Comparison of ENCODE assay signal across 18 mouse cellular contexts in genomic region chr6:97699054-97699751, GRCm38 (mm10).
A peak's percentile ranks its signal among the peaks of the same experiment; 100 is the strongest.
DNase-seq lines count a peak whose midpoint lies in the region; ATAC-seq and TF ChIP-seq lines count a peak whose summit lies in the region.
"Had no signal": no experiment of that assay in that cellular context is flagged by ENCODE, and none has a peak within 500 bp of the region (broad histone marks: within the 10 kb centered on the region; RNA-seq: fewer than 3 reads in every experiment).

No protein-coding gene starts in this region.

- H3K27me3 ChIP-seq in forebrain, embryonic 15.5 days = no peaks in the 10 kb centered on the region
- H3K27me3 ChIP-seq in forebrain, embryonic 10.5 days (ENCODE audit: poor library complexity, severe bottlenecking) = peaks cover 46% of the 10 kb centered on the region
- peaks cover 80% of the 10 kb centered on the region for H3K27me3 ChIP-seq in midbrain, embryonic 10.5 days (ENCODE audit: low read depth, poor library complexity, severe bottlenecking)
- no peaks in the 10 kb centered on the region for H3K27me3 ChIP-seq in midbrain, embryonic 16.5 days (ENCODE audit: control insufficient read depth, insufficient read depth, low read depth, low read length)
- H3K27me3 ChIP-seq in hindbrain, postnatal 0 days (ENCODE audit: insufficient read depth, low read length) = no peaks in the 10 kb centered on the region
- H3K27me3 ChIP-seq: embryonic facial prominence, embryonic 13.5 days; heart, embryonic 13.5 days had no signal

- no peaks in the 10 kb centered on the region for H3K9me3 ChIP-seq in forebrain, embryonic 15.5 days
- no peaks in the 10 kb centered on the region for H3K9me3 ChIP-seq in forebrain, embryonic 10.5 days
- H3K9me3 ChIP-seq in midbrain, embryonic 10.5 days (replicated peaks) = no peaks in the 10 kb centered on the region
- no peaks in the 10 kb centered on the region for H3K9me3 ChIP-seq in midbrain, embryonic 16.5 days (replicated peaks; ENCODE audit: control insufficient read depth, low read length, poor library complexity, severe bottlenecking)
- no peaks in the 10 kb centered on the region for H3K9me3 ChIP-seq in hindbrain, postnatal 0 days (ENCODE audit: low read length)
- H3K9me3 ChIP-seq: embryonic facial prominence, embryonic 13.5 days; heart, embryonic 13.5 days had no signal

- DNase-seq in forebrain, embryonic 10.5 days (ENCODE audit: extremely low spot score, low spot score) = no peak
- peak; percentile 13 for DNase-seq in midbrain, embryonic 10.5 days (ENCODE audit: low spot score)
- peak; percentile 25 for DNase-seq in hindbrain, postnatal 0 days (ENCODE audit: low spot score)
- DNase-seq in retina, postnatal 1 day = peak; percentile 43
- no peak for DNase-seq in testis, postnatal 14 days (ENCODE audit: low spot score)
- DNase-seq in thymus, postnatal 0 days (ENCODE audit: low spot score) = no peak
- DNase-seq: cerebellum, adult 11 months; gastrocnemius, postnatal 25 days; heart, postnatal 4 days; kidney, adult 18-20 months; kidney, postnatal 4 days; lung, adult 2 months had no signal

- no peak overlapping the region for H3K4me3 ChIP-seq in forebrain, embryonic 15.5 days
- no peak overlapping the region for H3K4me3 ChIP-seq in forebrain, embryonic 10.5 days
- H3K4me3 ChIP-seq in midbrain, embryonic 10.5 days = no peak overlapping the region
- no peak overlapping the region for H3K4me3 ChIP-seq in midbrain, embryonic 16.5 days (ENCODE audit: low read depth, low read length)
- H3K4me3 ChIP-seq in hindbrain, postnatal 0 days (ENCODE audit: low read length) = no peak overlapping the region
- H3K4me3 ChIP-seq: embryonic facial prominence, embryonic 13.5 days; heart, embryonic 13.5 days had no signal

- H3K27ac ChIP-seq in forebrain, embryonic 15.5 days (replicated peaks) = peak overlapping the region; percentile 90
- H3K27ac ChIP-seq in forebrain, embryonic 10.5 days = no peak overlapping the region
- no peak overlapping the region for H3K27ac ChIP-seq in midbrain, embryonic 10.5 days (replicated peaks)
- no peak overlapping the region for H3K27ac ChIP-seq in midbrain, embryonic 16.5 days (ENCODE audit: low read length)
- H3K27ac ChIP-seq in hindbrain, postnatal 0 days = no peak overlapping the region
- H3K27ac ChIP-seq: embryonic facial prominence, embryonic 13.5 days; heart, embryonic 13.5 days; macrophage had no signal

- peaks cover 14% of the 10 kb centered on the region for H3K4me1 ChIP-seq in forebrain, embryonic 15.5 days
- peaks cover 10% of the 10 kb centered on the region for H3K4me1 ChIP-seq in forebrain, embryonic 10.5 days
- H3K4me1 ChIP-seq in midbrain, embryonic 10.5 days = peaks cover 18% of the 10 kb centered on the region
- H3K4me1 ChIP-seq in midbrain, embryonic 16.5 days (ENCODE audit: control insufficient read depth, insufficient read depth, low read length) = peaks cover 7% of the 10 kb centered on the region; the same call in 1 of the 2 replicates
- H3K4me1 ChIP-seq in hindbrain, postnatal 0 days (ENCODE audit: insufficient read depth, low read length) = no peaks in the 10 kb centered on the region; the same call in 1 of the 2 replicates
- H3K4me1 ChIP-seq: embryonic facial prominence, embryonic 13.5 days had no signal

- H3K4me2 ChIP-seq in forebrain, embryonic 15.5 days (replicated peaks) = no peak overlapping the region
- no peak overlapping the region for H3K4me2 ChIP-seq in midbrain, embryonic 16.5 days (ENCODE audit: low read length)
- H3K4me2 ChIP-seq in hindbrain, postnatal 0 days (ENCODE audit: low read depth, low read length) = no peak overlapping the region
- H3K4me2 ChIP-seq: embryonic facial prominence, embryonic 13.5 days; heart, embryonic 13.5 days had no signal

- no peak for TF ChIP-seq CTCF in hindbrain, postnatal 0 days (IDR thresholded peaks at IDR 0.05; ENCODE audit: low read depth)

- 37% methylated on average over 9 of the region's 9 CpGs for WGBS in forebrain, embryonic 15.5 days
- WGBS in forebrain, embryonic 10.5 days = 62% methylated on average over 9 of the region's 9 CpGs
- WGBS in midbrain, embryonic 10.5 days = 62% methylated on average over 9 of the region's 9 CpGs
- WGBS in midbrain, embryonic 16.5 days = 37% methylated on average over 9 of the region's 9 CpGs
- WGBS in hindbrain, postnatal 0 days = 62% methylated on average over 9 of the region's 9 CpGs

- H3K9ac ChIP-seq in forebrain, embryonic 15.5 days (replicated peaks) = no peak overlapping the region
- no peak overlapping the region for H3K9ac ChIP-seq in midbrain, embryonic 16.5 days (ENCODE audit: low read depth, low read length)
- H3K9ac ChIP-seq in hindbrain, postnatal 0 days (replicated peaks; ENCODE audit: low read length) = no peak overlapping the region
- H3K9ac ChIP-seq: embryonic facial prominence, embryonic 13.5 days; heart, embryonic 13.5 days had no signal

- H3K36me3 ChIP-seq in forebrain, embryonic 15.5 days = no peaks in the 10 kb centered on the region
- no peaks in the 10 kb centered on the region for H3K36me3 ChIP-seq in forebrain, embryonic 10.5 days (replicated peaks)
- H3K36me3 ChIP-seq in midbrain, embryonic 10.5 days = no peaks in the 10 kb centered on the region
- no peaks in the 10 kb centered on the region for H3K36me3 ChIP-seq in midbrain, embryonic 16.5 days (ENCODE audit: control insufficient read depth, insufficient read depth, low read length)
- H3K36me3 ChIP-seq in hindbrain, postnatal 0 days (ENCODE audit: insufficient read depth, low read length) = no peaks in the 10 kb centered on the region
- H3K36me3 ChIP-seq: embryonic facial prominence, embryonic 13.5 days; heart, embryonic 13.5 days had no signal

- peak; percentile 90 for ATAC-seq in forebrain, embryonic 15.5 days (replicated peaks)
- no peak for ATAC-seq in midbrain, embryonic 16.5 days
- peak; percentile 51; the same call in 1 of the 2 replicates for ATAC-seq in hindbrain, postnatal 0 days
- ATAC-seq: Patski had no signal

Comparison
In these comparisons a context has a peak if more than half of its experiments do, and no peak if none do; other contexts are left out.
1. DNase-seq: peak in midbrain, embryonic 10.5 days (single experiment), hindbrain, postnatal 0 days (single experiment) and retina, postnatal 1 day (single experiment); none in forebrain, embryonic 10.5 days (single experiment), testis, postnatal 14 days (single experiment) and thymus, postnatal 0 days (single experiment).